ENCODE assay signal across 28 mouse cellular contexts in genomic region chr4:117936964-117937363, GRCm38 (mm10). TPM values are rescaled to one million over a fixed set of nuclear protein-coding genes. Genes with fewer than 3 reads are reported as not detected.
A peak's percentile ranks its signal among the peaks of the same experiment; 100 is the strongest.
DNase-seq lines count a peak whose midpoint lies in the region; ATAC-seq and TF ChIP-seq lines count a peak whose summit lies in the region.
"Had no signal": no experiment of that assay in that cellular context is flagged by ENCODE, and none has a peak within 500 bp of the region (broad histone marks: within the 10 kb centered on the region; RNA-seq: fewer than 3 reads in every experiment).

No protein-coding gene starts in this region.

- H3K4me3 ChIP-seq in gastrocnemius, adult 2 months, result no peak overlapping the region
- H3K4me3 ChIP-seq in liver, adult 2 months (ENCODE audit: insufficient read depth, low read depth, low read length), result no peak overlapping the region
- no peak overlapping the region for H3K4me3 ChIP-seq in liver, embryonic 11.5 days (ENCODE audit: low read depth, low read length)
- no peak overlapping the region for H3K4me3 ChIP-seq in stomach, postnatal 0 days (ENCODE audit: low read depth, low read length)
- H3K4me3 ChIP-seq: erythroblast, embryonic 14.5 days; hindbrain, embryonic 10.5 days; kidney, embryonic 15.5 days; liver, embryonic 15.5 days had no signal

- no peak for TF ChIP-seq EP300 in stomach, postnatal 0 days (optimal IDR thresholded peaks at IDR 0.05)

- ATAC-seq in liver, embryonic 11.5 days (replicated peaks; ENCODE audit: low FRiP score), result no peak
- 0 out of 2 replicates have a peak, but pooled peaks have one; percentile 51 for ATAC-seq in stomach, postnatal 0 days (ENCODE audit: low FRiP score, low TSS enrichment)
- ATAC-seq: forebrain, embryonic 16.5 days; hindbrain, embryonic 16.5 days had no signal

- DNase-seq in gastrocnemius, adult 2 months, result no peak
- DNase-seq in gastrocnemius, postnatal 4 days (ENCODE audit: low spot score in 2 of 2), result no peak
- DNase-seq in liver, adult 2 months (ENCODE audit: extremely low read depth, low read depth, low spot score), result peak; percentile 84
- no peak for DNase-seq in liver, embryonic 11.5 days (ENCODE audit: low spot score)
- DNase-seq in NIH3T3 (ENCODE audit: low read depth), result peak; percentile 22
- DNase-seq in stomach, postnatal 0 days (ENCODE audit: low spot score), result no peak
- DNase-seq in thymus, postnatal 14 days, result no peak
- DNase-seq: adrenal gland, postnatal 25 days; cerebellum, adult 2 months; cerebellum, postnatal 14 days; gastrocnemius, postnatal 14 days; heart, adult 11 months; kidney, adult 18-20 months; layer of hippocampus, postnatal 36 days; left cerebral cortex, postnatal 4 days; lung, postnatal 10 days; midbrain, embryonic 14.5 days; retina, postnatal 1 day; right cerebral cortex, postnatal 14 days had no signal

- H3K4me2 ChIP-seq in liver, embryonic 11.5 days, result no peak overlapping the region
- H3K4me2 ChIP-seq in stomach, postnatal 0 days (replicated peaks; ENCODE audit: low read depth), result no peak overlapping the region
- H3K4me2 ChIP-seq: heart, embryonic 11.5 days; kidney, embryonic 15.5 days; liver, embryonic 15.5 days had no signal

- no peaks in the 10 kb centered on the region for H3K27me3 ChIP-seq in liver, adult 2 months (ENCODE audit: control insufficient read depth, insufficient read depth, low read length)
- H3K27me3 ChIP-seq in liver, embryonic 11.5 days (replicated peaks; ENCODE audit: control insufficient read depth, insufficient read depth, low read length), result no peaks in the 10 kb centered on the region
- no peaks in the 10 kb centered on the region for H3K27me3 ChIP-seq in stomach, postnatal 0 days (ENCODE audit: control insufficient read depth, insufficient read depth, low read length)
- H3K27me3 ChIP-seq: kidney, embryonic 15.5 days had no signal

- peaks cover 13% of the 10 kb centered on the region for H3K36me3 ChIP-seq in liver, adult 2 months (ENCODE audit: control insufficient read depth, insufficient read depth, low read length)
- no peaks in the 10 kb centered on the region for H3K36me3 ChIP-seq in liver, embryonic 11.5 days (ENCODE audit: control insufficient read depth, insufficient read depth, low read length)
- H3K36me3 ChIP-seq in stomach, postnatal 0 days (ENCODE audit: control insufficient read depth, insufficient read depth, low read length), result peaks cover 2% of the 10 kb centered on the region; the same call in 1 of the 2 replicates
- H3K36me3 ChIP-seq: liver, embryonic 15.5 days had no signal

- peak overlapping the region; percentile 17; the same call in 1 of the 2 replicates for H3K9ac ChIP-seq in liver, adult 2 months (ENCODE audit: low read depth, low read length)
- no peak overlapping the region for H3K9ac ChIP-seq in liver, embryonic 11.5 days (ENCODE audit: low read depth, low read length)
- H3K9ac ChIP-seq in stomach, postnatal 0 days (ENCODE audit: low read length), result no peak overlapping the region
- H3K9ac ChIP-seq: kidney, embryonic 15.5 days; liver, embryonic 15.5 days had no signal

- TF ChIP-seq CTCF in gastrocnemius, adult 2 months (IDR thresholded peaks at IDR 0.05), result peak; percentile 25; the same call in 1 of the 2 replicates
- peak; percentile 35; the same call in 1 of the 2 replicates for TF ChIP-seq CTCF in liver, adult 2 months (IDR thresholded peaks at IDR 0.05; ENCODE audit: low read depth, low read length)
- TF ChIP-seq CTCF in stomach, postnatal 0 days (IDR thresholded peaks at IDR 0.05; ENCODE audit: low read depth), result peak; percentile 66

- peaks cover 9% of the 10 kb centered on the region for H3K4me1 ChIP-seq in liver, adult 2 months (ENCODE audit: control insufficient read depth, insufficient read depth, low read length)
- no peaks in the 10 kb centered on the region for H3K4me1 ChIP-seq in liver, embryonic 11.5 days (replicated peaks; ENCODE audit: control insufficient read depth, insufficient read depth, low read length)
- H3K4me1 ChIP-seq in stomach, postnatal 0 days (replicated peaks; ENCODE audit: control insufficient read depth, insufficient read depth), result no peaks in the 10 kb centered on the region
- H3K4me1 ChIP-seq: hindbrain, embryonic 10.5 days; kidney, embryonic 15.5 days; liver, embryonic 15.5 days had no signal

- no peak for TF ChIP-seq POLR2A in liver, adult 2 months (IDR thresholded peaks at IDR 0.05; ENCODE audit: extremely low read depth, insufficient read depth, low read length)

- no peaks in the 10 kb centered on the region for H3K9me3 ChIP-seq in liver, embryonic 11.5 days (ENCODE audit: control insufficient read depth, low read length)
- H3K9me3 ChIP-seq in stomach, postnatal 0 days (ENCODE audit: control insufficient read depth, low read length), result no peaks in the 10 kb centered on the region
- H3K9me3 ChIP-seq: G1E; hindbrain, embryonic 10.5 days; kidney, embryonic 15.5 days; liver, embryonic 15.5 days had no signal

- WGBS in liver, adult 2 months, result 82% methylated on average over 5 of the region's 5 CpGs
- WGBS in liver, embryonic 11.5 days, result 94% methylated on average over 5 of the region's 5 CpGs
- 96% methylated on average over 5 of the region's 5 CpGs for WGBS in stomach, postnatal 0 days

- intact Hi-C loops in gastrocnemius, adult 2 months (cut with DNase I), result no loop called here

- no peak overlapping the region for H3K27ac ChIP-seq in gastrocnemius, adult 2 months
- peak overlapping the region; percentile 76 for H3K27ac ChIP-seq in liver, adult 2 months (replicated peaks; ENCODE audit: insufficient read depth, low read depth, low read length)
- H3K27ac ChIP-seq in liver, embryonic 11.5 days (ENCODE audit: low read depth, low read length), result no peak overlapping the region
- H3K27ac ChIP-seq in stomach, postnatal 0 days (replicated peaks), result no peak overlapping the region
- H3K27ac ChIP-seq: hindbrain, embryonic 10.5 days; kidney, embryonic 15.5 days; liver, embryonic 15.5 days had no signal

- H3K79me2 ChIP-seq in liver, adult 2 months (ENCODE audit: control insufficient read depth, insufficient read depth, low read length), result no peaks in the 10 kb centered on the region

RNA-seq across cellular contexts. Expression of gene Artn, which starts 7.4 kb away (rescaled TPM):
- total RNA-seq in gastrocnemius, adult 2 months (2021), result under 1 TPM; 0.25 to 0.46 TPM
- total RNA-seq in gastrocnemius, postnatal 4 days (2021), result 1 to 10 TPM; 1.4 to 2.0 TPM
- total RNA-seq in liver, adult 2 months (2014; rRNA removed), result not detected in 2 replicates
- polyA plus RNA-seq in liver, adult 2 months (2012; rRNA removed), result 0.07 TPM in 1 of 2 replicates, not detected in the other
- 0.74 and 1.2 TPM in 2 replicates for polyA plus RNA-seq in liver, embryonic 11.5 days (2014; fragmentation: Nextera tagmentation; extraction: Ambion mirVana)
- 3.8 TPM in 2 replicates for polyA plus RNA-seq in stomach, postnatal 0 days (2015; fragmentation: Nextera tagmentation; extraction: Ambion mirVana)
- total RNA-seq: monocyte, adult 5-6 weeks had no signal
- polyA plus RNA-seq: G1E had no signal

RNA-seq across cellular contexts. Expression of gene Ipo13, which starts 22.2 kb away (rescaled TPM):
- total RNA-seq in gastrocnemius, adult 2 months (2021), result 100 to 1,000 TPM; 267 to 281 TPM
- total RNA-seq in gastrocnemius, postnatal 4 days (2021), result 100 to 1,000 TPM; 124 to 135 TPM
- total RNA-seq in liver, adult 2 months (2014; rRNA removed), result 3.5 and 5.2 TPM in 2 replicates
- 16.1 and 23.5 TPM in 2 replicates for polyA plus RNA-seq in liver, adult 2 months (2012; rRNA removed)
- 42.7 and 44.2 TPM in 2 replicates for polyA plus RNA-seq in liver, embryonic 11.5 days (2014; fragmentation: Nextera tagmentation; extraction: Ambion mirVana)
- polyA plus RNA-seq in stomach, postnatal 0 days (2015; fragmentation: Nextera tagmentation; extraction: Ambion mirVana), result 21.5 and 24.6 TPM in 2 replicates

RNA-seq across cellular contexts. Expression of gene Dph2, which starts 45.1 kb away (rescaled TPM):
- total RNA-seq in gastrocnemius, adult 2 months (2021), result 1 to 10 TPM; 2.4 to 3.2 TPM
- total RNA-seq in gastrocnemius, postnatal 4 days (2021), result 1 to 10 TPM; 4.6 to 5.3 TPM
- 1.7 and 1.9 TPM in 2 replicates for total RNA-seq in liver, adult 2 months (2014; rRNA removed)
- polyA plus RNA-seq in liver, adult 2 months (2012; rRNA removed), result 6.9 and 10.2 TPM in 2 replicates
- polyA plus RNA-seq in liver, embryonic 11.5 days (2014; fragmentation: Nextera tagmentation; extraction: Ambion mirVana), result 21.9 and 23.1 TPM in 2 replicates
- 8.1 and 8.6 TPM in 2 replicates for polyA plus RNA-seq in stomach, postnatal 0 days (2015; fragmentation: Nextera tagmentation; extraction: Ambion mirVana)

RNA-seq across cellular contexts. Expression of gene Atp6v0b, which starts 49.8 kb away (rescaled TPM):
- total RNA-seq in gastrocnemius, adult 2 months (2021), result 10 to 100 TPM; 81.4 to 83.9 TPM
- total RNA-seq in gastrocnemius, postnatal 4 days (2021), result 10 to 100 TPM; 67.0 to 70.8 TPM
- 124 and 163 TPM in 2 replicates for total RNA-seq in liver, adult 2 months (2014; rRNA removed)
- polyA plus RNA-seq in liver, adult 2 months (2012; rRNA removed), result 238 and 244 TPM in 2 replicates
- 212 and 229 TPM in 2 replicates for polyA plus RNA-seq in liver, embryonic 11.5 days (2014; fragmentation: Nextera tagmentation; extraction: Ambion mirVana)
- polyA plus RNA-seq in stomach, postnatal 0 days (2015; fragmentation: Nextera tagmentation; extraction: Ambion mirVana), result 242 and 249 TPM in 2 replicates

RNA-seq across cellular contexts. Expression of gene B4galt2, which starts 53.7 kb away (rescaled TPM):
- 1 to 10 TPM; 1.4 to 2.2 TPM for total RNA-seq in gastrocnemius, adult 2 months (2021)
- 10 to 100 TPM; 25.7 to 27.4 TPM for total RNA-seq in gastrocnemius, postnatal 4 days (2021)
- 0.18 and 0.34 TPM in 2 replicates for total RNA-seq in liver, adult 2 months (2014; rRNA removed)
- polyA plus RNA-seq in liver, adult 2 months (2012; rRNA removed), result 0.29 and 0.80 TPM in 2 replicates
- 9.3 and 10.5 TPM in 2 replicates for polyA plus RNA-seq in liver, embryonic 11.5 days (2014; fragmentation: Nextera tagmentation; extraction: Ambion mirVana)
- polyA plus RNA-seq in stomach, postnatal 0 days (2015; fragmentation: Nextera tagmentation; extraction: Ambion mirVana), result 11.9 and 12.1 TPM in 2 replicates
- total RNA-seq: monocyte, adult 5-6 weeks had no signal

Comparison
In these comparisons a context has a peak if more than half of its experiments do, and no peak if none do; other contexts are left out.
1. DNase-seq: peak in liver, adult 2 months (single experiment) and NIH3T3 (single experiment); none in gastrocnemius, adult 2 months (single experiment), gastrocnemius, postnatal 4 days (0 of 2), liver, embryonic 11.5 days (single experiment), stomach, postnatal 0 days (single experiment) and thymus, postnatal 14 days (single experiment).
2. RNA of gene Ipo13, which starts 22.2 kb away (total RNA-seq): 267 to 281 TPM in gastrocnemius, adult 2 months and 124 to 135 TPM in gastrocnemius, postnatal 4 days; 3.5 to 5.2 TPM in liver, adult 2 months; every median in the first group is over 10 times any median in the second.
3. Peak in every context shown above with its lines, with median percentiles within 50 percentile points of each other: CTCF ChIP-seq.